Mouse (Mus musculus) intestine, embryonic 16.5 days (tissue): ENCODE measurements around the gene Serpinb6c. TPM values are rescaled to one million over a fixed set of nuclear protein-coding genes. Genes with fewer than 3 reads are reported as not detected.
A peak's percentile ranks its signal among the peaks of the same experiment; 100 is the strongest.

Source experiments
- ATAC-seq: fragments of 200-750 bp; cut with Nextera tagmentation; 2 replicates; pipeline ENCODE4 v1.8.0; 2017; ENCODE audit warnings: moderate TSS enrichment, moderate library complexity
- H3K27ac ChIP-seq: fragments of 300-500 bp; sonication (generic); 2 replicates; pipeline ENCODE4 v1.5.1; 2014; ENCODE audit warnings: mild to moderate bottlenecking, low read length
- H3K27me3 ChIP-seq: fragments of 300-500 bp; sonication (generic); replicated peaks from 2 replicates; pipeline ENCODE4 v1.6.1; 2014; ENCODE audit warnings: low read length, control low read depth, mixed read lengths; ENCODE audit not compliant: control insufficient read depth, insufficient read depth
- H3K36me3 ChIP-seq: fragments of 300-500 bp; sonication (generic); 2 replicates; pipeline ENCODE4 v1.6.1; 2014; ENCODE audit warnings: low read length, control low read depth; ENCODE audit not compliant: control insufficient read depth, insufficient read depth
- H3K4me1 ChIP-seq: fragments of 300-500 bp; sonication (generic); 2 replicates; pipeline ENCODE4 v1.6.1; 2014; ENCODE audit warnings: low read length, control low read depth, mixed read lengths; ENCODE audit not compliant: control insufficient read depth, insufficient read depth
- H3K4me2 ChIP-seq: fragments of 300-500 bp; sonication (generic); 2 replicates; pipeline ENCODE4 v1.6.1; 2014; ENCODE audit warnings: low read depth, low read length, control low read depth
- H3K4me3 ChIP-seq: fragments of 300-500 bp; sonication (generic); 2 replicates; pipeline ENCODE4 v1.5.1; 2014; ENCODE audit warnings: mild to moderate bottlenecking, low read length
- H3K9ac ChIP-seq: fragments of 300-500 bp; sonication (generic); 2 replicates; pipeline ENCODE4 v1.6.1; 2014; ENCODE audit warnings: low read depth, low read length
- H3K9me3 ChIP-seq: fragments of 300-500 bp; sonication (generic); 2 replicates; pipeline ENCODE4 v1.6.1; 2016; ENCODE audit warnings: low read length, control low read depth; ENCODE audit not compliant: control insufficient read depth
- WGBS: fragments of 180-500 bp; shearing (Covaris S2); extraction: QIAGEN DNeasy Blood & Tissue Kit; methylation state at CpG from one replicate; pipeline ENCODE4 v1.1.7; 2014; 5-methylcytosine and 5-hydroxymethylcytosine counted together
- polyA plus RNA-seq: library from polyadenylated mRNA; unstranded; fragments of >200 nt; fragmentation: Nextera tagmentation; extraction: Ambion mirVana; gene quantifications from 2 replicates; pipeline ENCODE4 v1.2.1, GENCODE M21; 2015

The Serpinb6c gene
- polyA plus RNA-seq, 1 experiment from 2014 or later = 0.35 TPM

DNA sequence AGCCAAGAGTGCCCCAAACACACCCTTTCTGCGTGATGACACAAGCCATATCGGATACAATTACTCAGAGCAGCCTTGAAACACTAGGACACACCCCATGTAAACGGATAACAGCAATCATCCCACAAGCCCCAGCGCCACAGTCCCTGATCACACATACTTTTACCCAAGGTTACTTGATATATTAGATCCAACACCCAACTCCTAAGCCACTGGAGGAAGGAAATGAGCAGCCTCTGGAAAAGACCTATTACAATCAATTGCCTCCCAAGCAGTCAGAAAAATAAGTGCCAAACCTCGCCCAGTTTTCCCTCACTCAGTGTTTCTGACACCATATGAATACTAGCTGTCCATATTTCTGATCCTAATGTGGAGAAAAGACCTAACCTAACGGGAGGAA lies 29.2 kb upstream of the Serpinb6c start:
- Histone ChIP-seq H3K4me1 (peaks cover 21% of the 10 kb centered on the region), H3K27me3 (no peaks in the 10 kb centered on the region), H3K36me3 (peaks cover 5% of the 10 kb centered on the region), H3K4me3 (peak overlapping the region; percentile 86), H3K4me2 (peak overlapping the region; percentile 69), H3K9me3 (no peaks in the 10 kb centered on the region), H3K27ac (peak overlapping the region; percentile 91), H3K9ac (peak overlapping the region; percentile 94)
- 45% methylated on average over 6 of the region's 6 CpGs for WGBS
- peak; percentile 72 for ATAC-seq

DNA sequence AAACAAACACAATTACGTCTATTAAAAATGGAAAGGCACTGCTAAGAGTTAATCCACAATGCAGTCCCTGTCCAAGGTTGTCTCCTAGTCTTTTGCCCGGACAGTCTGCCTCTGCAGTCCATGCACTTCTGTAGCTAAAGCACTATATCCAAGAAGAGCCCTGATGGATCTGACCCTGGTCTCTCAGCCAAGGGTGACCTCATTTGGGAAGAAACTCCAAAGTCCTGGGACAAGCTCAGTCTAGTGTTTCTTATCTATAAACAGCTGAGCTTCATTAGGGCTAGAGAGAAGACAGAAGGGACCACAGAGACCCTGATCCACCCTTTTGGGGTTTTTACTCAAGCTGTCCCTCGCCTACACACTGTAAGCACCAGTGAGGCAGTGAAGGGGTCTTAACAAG lies 25.4 kb upstream of the Serpinb6c start:
- ATAC-seq = no peak
- H3K27ac ChIP-seq = no peak overlapping the region
- H3K4me3 ChIP-seq = no peak overlapping the region
- H3K4me1 ChIP-seq = peaks cover 12% of the 10 kb centered on the region
- H3K27me3 ChIP-seq = no peaks in the 10 kb centered on the region
- peaks cover 7% of the 10 kb centered on the region for H3K36me3 ChIP-seq
- H3K4me2 ChIP-seq = no peak overlapping the region
- 77% methylated on average over 3 of the region's 3 CpGs for WGBS
- no peak overlapping the region for H3K9ac ChIP-seq
- H3K9me3 ChIP-seq = no peaks in the 10 kb centered on the region

DNA sequence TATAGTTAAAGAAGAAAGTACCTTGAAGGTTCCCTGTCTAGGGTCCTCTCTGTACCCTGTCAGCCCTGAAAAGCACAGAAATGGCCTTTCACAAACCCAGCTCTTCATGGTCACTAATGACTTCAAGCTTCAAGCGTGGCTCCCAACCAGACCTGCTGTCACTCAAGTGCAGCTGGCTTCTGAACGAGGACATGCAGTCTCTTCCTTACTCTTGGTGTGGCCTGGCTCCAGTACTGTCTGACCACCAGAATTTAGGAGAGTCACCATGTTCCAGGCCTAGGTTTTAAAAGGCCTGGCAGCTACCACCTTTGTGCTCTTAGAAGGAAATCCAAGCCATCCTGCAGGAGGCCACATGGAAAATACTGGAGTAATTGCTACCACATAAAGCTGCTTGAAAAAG lies 24.8 kb upstream of the Serpinb6c start:
- Histone ChIP-seq H3K4me3 (no peak overlapping the region), H3K4me2 (no peak overlapping the region), H3K36me3 (peaks cover 9% of the 10 kb centered on the region), H3K9ac (no peak overlapping the region), H3K4me1 (peaks cover 12% of the 10 kb centered on the region), H3K9me3 (no peaks in the 10 kb centered on the region), H3K27me3 (no peaks in the 10 kb centered on the region), H3K27ac (no peak overlapping the region)
- WGBS = 77% methylated on average over 2 of the region's 2 CpGs
- ATAC-seq = no peak

DNA sequence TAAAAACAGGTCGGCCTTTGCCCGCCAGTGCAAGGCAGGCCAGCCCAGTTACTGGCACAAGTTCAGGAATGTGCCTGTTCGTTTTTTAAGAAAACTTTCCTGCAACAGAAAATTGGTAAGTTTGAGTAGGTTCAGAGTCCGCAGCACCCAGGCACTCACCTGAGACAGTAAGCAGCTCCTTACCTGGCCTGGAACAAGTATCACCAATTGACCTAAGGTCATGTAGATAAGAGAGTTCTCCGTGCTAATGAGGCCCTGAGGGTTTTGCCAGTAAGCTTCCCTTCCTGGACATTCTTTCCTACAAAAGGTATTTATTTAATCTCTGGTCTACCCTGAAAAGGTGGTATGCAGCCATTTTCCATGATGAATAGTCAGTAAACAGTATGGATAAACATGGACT lies 16.2 kb upstream of the Serpinb6c start:
- peak overlapping the region; percentile 41 for H3K27ac ChIP-seq
- H3K27me3 ChIP-seq = no peaks in the 10 kb centered on the region
- no peak overlapping the region for H3K9ac ChIP-seq
- H3K4me2 ChIP-seq = no peak overlapping the region
- H3K4me1 ChIP-seq = no peaks in the 10 kb centered on the region
- 69% methylated on average over 5 of the region's 5 CpGs for WGBS
- no peaks in the 10 kb centered on the region for H3K9me3 ChIP-seq
- no peak overlapping the region for H3K4me3 ChIP-seq
- peak; percentile 83 for ATAC-seq
- peaks cover 13% of the 10 kb centered on the region for H3K36me3 ChIP-seq

DNA sequence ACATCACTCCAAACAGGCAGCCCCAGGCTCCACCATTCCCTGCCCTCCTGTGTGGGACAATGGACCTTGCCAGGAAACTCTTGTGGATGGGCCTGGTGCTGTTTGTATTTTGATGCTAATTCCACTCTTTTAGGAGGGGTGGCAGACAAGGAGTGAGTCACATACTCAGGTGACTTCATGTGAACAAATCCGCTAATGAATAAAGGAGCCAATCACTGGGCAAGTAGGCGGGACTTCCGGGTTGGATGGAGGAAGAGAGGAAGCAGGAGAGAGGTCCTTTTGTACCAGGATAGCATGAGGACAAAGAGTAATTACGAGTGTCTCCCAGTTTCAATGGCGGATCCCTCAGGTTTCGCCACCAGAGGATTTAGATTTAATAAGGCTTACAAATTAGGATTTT lies 15.5 kb upstream of the Serpinb6c start:
- Histone ChIP-seq H3K36me3 (peaks cover 11% of the 10 kb centered on the region), H3K27me3 (no peaks in the 10 kb centered on the region), H3K9ac (no peak overlapping the region), H3K4me3 (no peak overlapping the region), H3K9me3 (no peaks in the 10 kb centered on the region), H3K4me2 (no peak overlapping the region), H3K27ac (no peak overlapping the region), H3K4me1 (no peaks in the 10 kb centered on the region)
- no peak for ATAC-seq
- WGBS = 89% methylated on average over 6 of the region's 6 CpGs

DNA sequence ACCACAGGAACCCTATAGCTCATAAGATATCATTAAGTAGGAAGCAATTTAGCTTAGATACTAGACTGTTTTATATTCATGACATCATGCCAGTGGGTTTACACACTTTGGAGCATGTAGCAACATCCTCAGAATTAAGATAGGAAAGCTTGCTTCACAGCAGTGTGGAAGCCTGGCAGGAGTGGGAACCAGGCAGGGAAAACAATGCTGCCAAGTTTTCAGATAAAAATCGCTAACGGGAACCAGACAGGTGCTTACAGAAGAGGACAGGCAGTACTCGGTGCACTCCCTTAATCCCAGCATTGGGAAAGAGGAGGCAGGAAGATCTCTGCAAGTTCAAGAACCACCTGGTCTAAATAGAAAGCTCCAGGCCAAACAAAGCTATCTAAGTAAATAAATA lies 1.3 kb upstream of the Serpinb6c start:
- Histone ChIP-seq H3K9ac (no peak overlapping the region), H3K4me1 (no peaks in the 10 kb centered on the region), H3K36me3 (no peaks in the 10 kb centered on the region), H3K4me2 (no peak overlapping the region), H3K4me3 (no peak overlapping the region), H3K27me3 (no peaks in the 10 kb centered on the region), H3K27ac (no peak overlapping the region), H3K9me3 (no peaks in the 10 kb centered on the region)
- WGBS = 69% methylated on average over 3 of the region's 3 CpGs
- ATAC-seq = no peak

DNA sequence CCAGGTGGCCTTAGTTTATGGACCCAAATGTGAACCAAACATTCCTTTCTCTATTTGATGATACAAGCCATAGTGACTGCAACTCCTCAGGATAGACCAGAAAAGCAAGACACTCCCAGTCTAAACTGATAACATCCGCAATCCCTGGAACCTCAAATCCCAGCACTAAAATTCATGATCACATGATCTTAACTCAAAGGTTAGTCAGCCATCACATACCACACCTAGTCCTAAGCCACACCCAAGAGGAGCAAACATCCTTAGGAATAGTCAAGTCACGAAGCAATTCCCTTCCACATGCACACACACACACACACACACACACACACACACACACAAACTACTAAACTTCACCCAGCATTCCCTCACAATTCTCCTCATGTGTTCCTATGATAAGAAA lies 2.2 kb downstream of the Serpinb6c start:
- H3K4me2 ChIP-seq = no peak overlapping the region
- no peaks in the 10 kb centered on the region for H3K9me3 ChIP-seq
- no peaks in the 10 kb centered on the region for H3K36me3 ChIP-seq
- no peak overlapping the region for H3K27ac ChIP-seq
- peak; percentile 81 for ATAC-seq
- H3K4me1 ChIP-seq = no peaks in the 10 kb centered on the region
- H3K9ac ChIP-seq = no peak overlapping the region
- H3K4me3 ChIP-seq = no peak overlapping the region
- no peaks in the 10 kb centered on the region for H3K27me3 ChIP-seq
- 67% methylated on average over 2 of the region's 2 CpGs for WGBS

DNA sequence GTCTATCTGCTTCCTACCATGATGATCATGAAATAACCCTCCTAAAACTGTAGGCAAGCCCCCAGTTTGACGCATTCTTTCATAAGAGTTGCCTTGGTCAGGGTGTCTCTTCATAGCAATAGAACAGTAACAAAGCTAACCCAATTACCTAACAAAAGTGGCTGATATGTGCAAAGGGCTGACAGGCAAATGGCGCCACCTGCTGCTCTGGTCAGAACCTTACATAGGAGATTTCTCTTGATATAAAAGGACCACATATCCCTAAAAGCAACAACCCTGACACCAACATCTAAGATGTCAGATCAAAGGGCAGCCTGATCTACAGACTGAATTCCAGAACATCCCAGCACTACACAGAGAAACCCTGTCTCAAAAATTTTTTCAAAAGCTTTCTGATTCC lies 11.3 kb downstream of the Serpinb6c start:
- H3K9ac ChIP-seq = no peak overlapping the region
- no peaks in the 10 kb centered on the region for H3K4me1 ChIP-seq
- H3K4me3 ChIP-seq = no peak overlapping the region
- ATAC-seq = no peak
- H3K9me3 ChIP-seq = no peaks in the 10 kb centered on the region
- H3K36me3 ChIP-seq = no peaks in the 10 kb centered on the region
- H3K4me2 ChIP-seq = no peak overlapping the region
- H3K27ac ChIP-seq = no peak overlapping the region
- WGBS = 42% methylated on average over 2 of the region's 2 CpGs
- H3K27me3 ChIP-seq = no peaks in the 10 kb centered on the region

DNA sequence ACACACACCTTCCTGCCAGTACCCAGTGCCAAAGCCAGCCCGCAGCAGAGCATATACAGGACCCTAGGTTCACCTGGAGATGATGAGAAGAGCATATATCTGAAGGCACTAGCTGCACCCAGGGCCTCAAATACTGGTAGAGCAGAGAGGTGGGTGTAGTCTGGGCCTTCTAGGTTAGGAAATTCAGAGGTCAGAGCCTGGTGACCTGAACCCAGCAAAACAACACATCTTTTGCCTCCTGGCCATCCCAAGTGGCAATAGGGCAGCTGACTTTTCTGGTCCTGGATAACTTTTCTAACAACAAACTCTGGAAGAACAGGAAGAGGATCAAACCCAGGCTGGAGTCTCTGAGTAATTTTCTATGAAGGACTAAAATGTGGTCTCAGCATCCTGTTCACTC lies 62.2 kb downstream of the Serpinb6c start, which contains the start of gene Serpinb6e:
Serpinb6e (minus strand) TSS at position 101 of the 400 bp plus-strand sequence.
- 58% methylated on average over 1 of the region's 1 CpGs for WGBS
- Histone ChIP-seq H3K9me3 (no peaks in the 10 kb centered on the region), H3K27me3 (no peaks in the 10 kb centered on the region), H3K27ac (no peak within 1 kb of the TSS), H3K36me3 (no peaks in the 10 kb centered on the region), H3K9ac (no peak within 1 kb of the TSS), H3K4me1 (no peaks in the 10 kb centered on the region), H3K4me2 (no peak within 1 kb of the TSS), H3K4me3 (no peak within 1 kb of the TSS)
- no peak for ATAC-seq

DNA sequence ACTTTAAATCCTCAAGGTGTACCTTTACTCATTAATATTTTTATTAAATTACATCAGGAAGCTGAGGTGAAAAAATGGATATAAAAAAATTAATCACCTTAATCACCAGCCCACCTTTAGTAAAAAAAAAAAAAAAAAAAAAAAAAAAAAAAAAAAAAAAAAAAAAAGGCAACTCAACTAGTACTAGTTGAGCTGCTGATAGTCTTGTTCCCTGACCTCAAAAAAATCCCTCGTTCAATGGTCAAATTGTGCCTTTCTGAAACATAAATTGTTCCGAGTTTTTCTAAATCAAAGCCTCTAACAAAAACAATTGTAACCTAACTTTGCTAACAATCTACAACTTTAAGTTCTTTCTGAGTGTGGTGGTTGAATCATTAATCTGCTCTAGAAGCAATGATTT lies 74.8 kb downstream of the Serpinb6c start:
- H3K27me3 ChIP-seq = no peaks in the 10 kb centered on the region
- no peak overlapping the region for H3K4me3 ChIP-seq
- no peak overlapping the region for H3K9ac ChIP-seq
- no peak overlapping the region for H3K4me2 ChIP-seq
- no peaks in the 10 kb centered on the region for H3K4me1 ChIP-seq
- ATAC-seq = no peak
- no peaks in the 10 kb centered on the region for H3K36me3 ChIP-seq
- no peaks in the 10 kb centered on the region for H3K9me3 ChIP-seq
- H3K27ac ChIP-seq = no peak overlapping the region
- WGBS = 88% methylated on average over 2 of the region's 2 CpGs
